Mouse (Mus musculus) frontal cortex, adult (tissue): ENCODE measurements around the gene Klhl2.
A peak's percentile ranks its signal among the peaks of the same experiment; 100 is the strongest.

ENCODE experiments used
- ATAC-seq: cut with Nextera tagmentation; 2 replicates; pipeline ENCODE4 v1.9.2; 2017; ENCODE audit warnings: mild to moderate bottlenecking, moderate library complexity, mixed read lengths; ENCODE audit not compliant: low TSS enrichment

Klhl2 gene

GRCm38 (mm10) chr8:64831656-64832055, 18.2 kb downstream of the Klhl2 start:
- ATAC-seq = no peak

- no peak for ATAC-seq
Measured at GRCm38 (mm10) chr8:64829921-64830320, 19.9 kb downstream of the Klhl2 start.

GRCm38 (mm10) chr8:64829391-64829790, 20.4 kb downstream of the Klhl2 start:
- no peak for ATAC-seq

- peak; percentile 7; the same call in 1 of the 2 replicates for ATAC-seq
Measured at GRCm38 (mm10) chr8:64828466-64828865, 21.4 kb downstream of the Klhl2 start.

- no peak for ATAC-seq
Measured at GRCm38 (mm10) chr8:64827356-64827755, 22.5 kb downstream of the Klhl2 start.

GRCm38 (mm10) chr8:64826461-64826860, 23.4 kb downstream of the Klhl2 start:
- no peak for ATAC-seq

GRCm38 (mm10) chr8:64823905-64824304, 25.9 kb downstream of the Klhl2 start:
- peak; percentile 69 for ATAC-seq

- no peak for ATAC-seq
Measured at GRCm38 (mm10) chr8:64820940-64821339, 28.9 kb downstream of the Klhl2 start.

- no peak for ATAC-seq
Measured at GRCm38 (mm10) chr8:64811790-64812189, 38.0 kb downstream of the Klhl2 start.

GRCm38 (mm10) chr8:64811083-64811482, 38.7 kb downstream of the Klhl2 start:
- no peak for ATAC-seq

GRCm38 (mm10) chr8:64806558-64806957, 43.3 kb downstream of the Klhl2 start:
- peak; percentile 94 for ATAC-seq

GRCm38 (mm10) chr8:64804971-64805370, 44.8 kb downstream of the Klhl2 start:
- ATAC-seq = peak; percentile 24; the same call in 1 of the 2 replicates

- ATAC-seq = no peak
Measured at GRCm38 (mm10) chr8:64799306-64799705, 50.5 kb downstream of the Klhl2 start.

- no peak for ATAC-seq
Measured at GRCm38 (mm10) chr8:64798503-64798902, 51.3 kb downstream of the Klhl2 start.

- ATAC-seq = no peak
Measured at GRCm38 (mm10) chr8:64797751-64798150, 52.1 kb downstream of the Klhl2 start.

- no peak for ATAC-seq
Measured at GRCm38 (mm10) chr8:64791250-64791881, 58.5 kb downstream of the Klhl2 start.

GRCm38 (mm10) chr8:64790418-64790817, 59.4 kb downstream of the Klhl2 start:
- ATAC-seq = no peak

GRCm38 (mm10) chr8:64788715-64789114, 61.1 kb downstream of the Klhl2 start:
- 0 out of 2 replicates have a peak, but pooled peaks have one; percentile 6 for ATAC-seq

GRCm38 (mm10) chr8:64786801-64787200, 63.0 kb downstream of the Klhl2 start:
- ATAC-seq = no peak

GRCm38 (mm10) chr8:64784235-64784634, 65.6 kb downstream of the Klhl2 start:
- ATAC-seq = no peak

- no peak for ATAC-seq
Measured at GRCm38 (mm10) chr8:64781947-64782346, 67.9 kb downstream of the Klhl2 start.

GRCm38 (mm10) chr8:64777925-64778324, 71.9 kb downstream of the Klhl2 start:
- ATAC-seq = no peak

- no peak for ATAC-seq
Measured at GRCm38 (mm10) chr8:64774136-64774535, 75.7 kb downstream of the Klhl2 start.

- peak; percentile 31 for ATAC-seq
Measured at GRCm38 (mm10) chr8:64770814-64771213, 79.0 kb downstream of the Klhl2 start.
